Mouse (Mus musculus) retina, adult 2 months (tissue): ENCODE data around the gene Grik3.

Experiments used
- DNase-seq: peaks from one replicate; pipeline ENCODE4 v3.0.0-alpha.2; 2012; ENCODE audit warnings: low read depth, low spot score

Grik3 gene

DNA sequence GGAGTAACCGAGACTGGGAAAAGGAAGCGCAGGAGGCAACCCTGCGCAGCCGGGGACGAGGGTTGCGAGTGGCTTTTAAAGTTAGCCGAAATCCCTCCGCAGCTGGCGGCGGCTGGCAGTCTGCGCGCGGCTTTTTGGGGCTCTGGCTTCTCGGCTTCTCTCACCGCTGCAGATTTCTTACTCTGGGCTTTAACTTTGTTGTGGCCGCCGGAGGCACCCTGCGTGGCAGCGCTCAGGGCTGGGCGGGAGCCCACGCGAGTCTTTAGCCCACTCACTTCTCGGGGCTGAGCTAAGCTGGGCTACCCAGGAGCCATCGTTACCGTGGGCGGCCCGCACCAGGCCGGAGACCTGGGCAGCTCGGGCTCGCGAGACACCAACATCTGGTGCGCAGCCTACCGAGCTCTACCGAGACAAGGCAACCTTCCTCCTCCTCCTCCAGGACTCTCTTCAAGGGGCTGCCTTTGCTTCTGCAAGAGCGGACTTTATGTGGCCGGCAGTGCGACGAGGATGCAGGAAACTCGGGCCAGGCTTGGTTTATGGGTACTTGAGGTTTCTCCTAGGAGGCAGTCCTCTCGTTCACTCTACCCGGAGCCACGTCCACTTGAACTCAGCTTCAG, 1.1 kb downstream of the Grik3 start:
- no peak for DNase-seq

DNA sequence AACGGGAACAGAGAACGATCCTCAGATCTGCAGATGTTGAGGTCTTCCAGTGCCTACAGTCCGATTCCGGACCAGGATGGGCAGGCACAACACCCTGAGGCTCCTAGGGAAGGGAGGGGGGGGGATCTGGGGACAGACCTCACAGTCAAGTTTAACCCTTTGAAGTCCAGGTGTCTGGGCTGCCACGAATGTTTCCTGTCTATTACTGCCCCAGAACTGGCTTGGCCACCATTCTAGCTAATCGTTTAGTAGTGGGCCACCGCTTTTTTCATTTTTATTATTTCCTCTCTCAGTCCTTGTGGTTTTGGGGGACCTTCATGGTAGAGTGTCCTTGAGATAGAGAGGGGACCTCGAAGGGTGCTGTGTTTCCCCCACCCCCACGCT, 1.6 kb downstream of the Grik3 start:
- DNase-seq = no peak

DNA sequence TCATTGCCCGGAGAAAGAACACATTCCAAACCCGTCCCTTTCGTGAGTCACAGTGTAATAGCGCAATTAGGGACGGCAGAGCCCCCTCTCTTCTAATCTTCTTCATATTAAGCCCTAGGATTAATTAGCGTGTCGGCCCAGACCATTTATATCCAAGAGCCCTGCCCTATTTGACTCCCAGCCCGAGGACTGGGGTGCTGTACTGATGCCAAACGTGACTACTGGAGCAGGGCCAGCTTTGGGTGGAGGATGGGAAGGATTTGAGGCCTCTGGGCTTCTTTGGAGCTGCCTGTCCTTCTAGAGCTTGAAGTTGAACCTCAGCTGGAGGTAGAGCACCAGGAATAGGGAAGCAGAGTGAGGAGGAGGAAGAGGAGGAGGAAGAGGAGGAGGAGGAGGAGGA, 2.2 kb downstream of the Grik3 start:
- no peak for DNase-seq

DNA sequence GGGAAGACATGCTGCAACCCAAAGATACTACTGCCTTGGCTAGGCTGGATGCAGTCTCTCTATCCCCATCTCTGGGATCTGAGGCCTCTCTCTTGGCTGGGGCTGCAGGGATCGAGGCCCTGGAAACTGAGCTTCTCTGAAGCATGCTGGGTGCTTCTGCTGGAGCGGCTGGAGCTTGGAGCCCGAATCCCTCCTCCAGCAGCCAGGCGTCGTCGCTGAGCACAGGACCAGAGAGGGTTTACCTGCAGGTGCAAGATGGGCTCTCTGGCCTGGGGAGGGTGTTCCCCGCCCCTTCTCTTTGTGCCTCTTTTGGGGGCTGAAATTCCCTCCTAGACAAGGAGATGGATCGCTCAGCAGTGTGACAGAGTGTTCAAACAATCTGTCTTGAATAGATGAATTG, 2.6 kb downstream of the Grik3 start:
- DNase-seq = no peak

DNA sequence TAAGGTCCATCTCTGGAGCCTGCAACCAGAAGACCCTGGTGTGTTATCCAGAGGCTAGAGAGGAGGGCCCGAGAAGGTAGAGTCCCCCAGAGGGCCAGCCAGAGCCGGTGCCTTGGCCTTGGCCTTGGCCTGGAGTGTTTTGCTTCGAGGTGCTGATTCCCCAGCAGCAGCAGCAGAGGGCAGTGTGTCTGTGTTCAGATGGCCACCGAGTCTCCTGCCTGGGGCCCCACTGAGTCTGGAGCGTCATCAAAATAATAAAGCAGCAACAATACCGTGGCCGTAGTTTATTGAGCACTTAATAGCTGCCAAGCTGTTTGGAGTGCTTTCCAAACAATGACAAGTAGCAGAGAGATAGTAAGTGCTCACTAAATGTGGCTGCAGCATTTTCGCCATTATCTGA, 5.0 kb downstream of the Grik3 start:
- no peak for DNase-seq

DNA sequence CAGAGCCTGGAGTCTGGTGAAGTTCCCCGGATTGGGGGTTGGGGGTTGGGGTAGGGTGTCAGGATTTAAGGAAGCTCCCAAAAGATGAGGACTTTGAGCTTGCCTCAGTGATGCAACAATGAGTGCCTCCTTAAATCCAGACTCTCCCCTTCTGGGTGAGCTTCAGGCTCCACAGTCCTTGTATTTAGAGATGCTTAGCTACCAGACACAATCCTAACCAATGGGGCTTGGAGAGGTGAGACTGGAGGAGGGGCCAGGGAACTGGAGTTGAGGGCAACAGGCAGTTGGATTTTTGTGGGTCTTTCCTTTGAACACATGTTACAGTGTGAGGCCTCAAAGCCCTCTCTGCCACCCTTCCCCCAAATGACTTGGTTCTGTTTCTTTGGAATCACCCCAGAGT, 6.5 kb downstream of the Grik3 start:
- DNase-seq = no peak

DNA sequence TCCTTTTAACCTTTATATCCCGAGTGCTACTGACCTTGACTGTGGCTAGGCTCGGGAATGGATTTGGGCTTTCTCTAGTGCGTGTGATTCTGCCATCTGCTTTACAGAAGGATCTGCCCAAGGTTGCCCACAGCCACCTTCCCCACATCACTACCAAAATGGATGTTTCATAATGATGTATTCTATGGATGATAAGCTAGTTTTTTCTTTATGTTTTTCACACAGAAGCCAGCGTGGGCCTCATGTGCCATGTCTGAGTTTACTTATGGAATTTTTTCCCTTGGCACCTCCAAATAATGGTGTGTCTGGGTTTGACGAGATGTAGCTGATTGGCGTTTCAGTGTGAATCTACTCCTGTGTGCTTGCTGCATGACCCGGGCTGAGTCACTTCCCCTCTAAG, 7.0 kb downstream of the Grik3 start:
- no peak for DNase-seq

DNA sequence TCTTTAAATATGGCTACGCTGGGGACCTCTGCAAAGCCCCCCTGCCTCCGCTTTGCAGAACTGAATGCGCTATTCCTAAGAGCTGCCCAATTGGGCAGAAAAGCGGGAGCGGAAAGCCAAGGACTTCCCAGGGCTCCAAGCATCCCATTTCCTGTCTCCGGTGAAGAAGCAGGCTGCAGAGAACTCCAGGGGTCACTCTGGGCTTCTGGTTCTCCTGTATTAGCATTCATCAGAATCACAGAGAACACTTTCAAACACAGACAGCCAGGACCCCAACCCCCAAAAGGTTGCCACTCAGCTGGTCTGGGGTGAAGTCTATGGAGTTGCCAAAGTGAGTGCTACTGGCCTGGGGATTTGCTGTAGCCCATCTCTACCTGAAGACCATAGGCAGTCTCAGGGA, 8.4 kb downstream of the Grik3 start:
- DNase-seq = no peak

DNA sequence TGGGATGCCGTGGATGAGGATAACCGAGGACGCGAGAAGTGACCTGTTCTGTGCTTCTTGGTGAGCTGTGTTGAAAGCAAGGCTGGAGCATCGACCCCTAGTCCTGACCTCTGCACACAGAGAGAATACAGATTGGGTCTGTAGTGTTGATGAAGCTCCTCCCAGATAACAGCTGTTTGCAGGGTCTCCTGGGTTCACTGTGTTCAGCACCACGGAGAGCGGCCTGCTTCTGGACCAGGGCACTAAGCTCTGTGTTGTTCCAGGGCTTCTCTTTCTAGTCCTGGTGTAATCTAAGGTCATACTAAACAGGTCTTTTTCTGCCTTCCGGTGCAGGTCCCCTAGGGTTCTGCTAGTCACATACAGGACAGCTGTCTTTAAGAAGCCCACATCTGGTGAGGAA, 12.4 kb downstream of the Grik3 start:
- no peak for DNase-seq

DNA sequence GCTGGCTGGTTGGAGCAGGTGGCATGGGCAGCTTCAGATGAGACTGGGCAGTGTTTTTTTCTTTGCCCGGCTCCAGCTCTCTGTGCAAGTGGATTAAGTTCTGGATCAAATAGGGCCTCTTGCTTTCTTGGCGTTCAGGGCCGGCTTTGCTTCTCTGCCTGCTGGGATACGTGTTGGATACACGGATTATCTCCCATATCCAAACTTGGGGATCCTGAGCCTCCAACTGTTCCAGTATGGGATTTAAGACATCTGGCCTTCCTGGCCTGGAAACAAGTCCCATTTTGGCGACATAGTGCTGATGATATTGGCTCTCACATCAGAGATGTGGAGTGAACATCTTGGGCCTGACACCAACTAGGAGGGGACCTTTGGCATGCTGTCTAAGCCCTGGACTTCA, 21.9 kb downstream of the Grik3 start:
- DNase-seq = no peak

DNA sequence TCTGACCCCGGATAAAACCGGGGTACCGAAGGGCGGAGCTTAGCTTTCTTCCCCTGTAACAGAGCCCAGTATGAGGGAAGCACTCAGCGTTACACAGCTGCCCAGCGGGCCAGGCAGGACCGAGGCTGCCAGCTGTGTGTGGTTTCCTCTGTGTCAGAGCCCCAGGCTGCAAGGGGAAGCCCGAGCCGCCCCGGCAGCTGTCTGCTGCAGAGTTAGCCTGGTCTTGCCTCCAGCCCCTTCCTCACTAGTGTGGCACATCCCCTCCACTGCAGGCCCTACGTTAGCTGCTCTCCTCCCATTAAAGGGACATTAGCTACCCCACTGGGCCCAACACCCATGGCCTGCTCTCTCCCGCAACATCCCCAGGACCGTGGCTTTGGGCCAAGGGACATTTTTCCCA, 25.1 kb downstream of the Grik3 start:
- no peak for DNase-seq

DNA sequence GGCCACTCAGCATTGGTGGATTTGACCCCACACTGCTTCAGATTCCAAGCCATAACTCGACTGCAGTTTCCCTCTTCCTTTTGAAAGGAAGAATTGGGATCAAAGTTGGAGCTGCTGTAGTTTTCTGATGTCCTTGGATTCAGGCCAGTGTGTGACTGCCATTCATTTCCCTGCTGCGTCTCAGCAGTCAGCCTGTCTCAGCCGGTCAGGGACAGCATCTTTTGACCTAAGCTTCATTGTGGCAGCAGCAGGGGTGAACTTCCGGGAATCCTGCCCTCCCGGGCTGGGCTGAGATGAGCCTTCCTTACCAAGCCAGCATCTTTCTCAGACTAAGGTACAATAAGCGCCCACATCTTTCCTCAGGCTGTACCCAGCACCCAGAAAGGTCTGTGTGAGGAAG, 26.1 kb downstream of the Grik3 start:
- DNase-seq = no peak

DNA sequence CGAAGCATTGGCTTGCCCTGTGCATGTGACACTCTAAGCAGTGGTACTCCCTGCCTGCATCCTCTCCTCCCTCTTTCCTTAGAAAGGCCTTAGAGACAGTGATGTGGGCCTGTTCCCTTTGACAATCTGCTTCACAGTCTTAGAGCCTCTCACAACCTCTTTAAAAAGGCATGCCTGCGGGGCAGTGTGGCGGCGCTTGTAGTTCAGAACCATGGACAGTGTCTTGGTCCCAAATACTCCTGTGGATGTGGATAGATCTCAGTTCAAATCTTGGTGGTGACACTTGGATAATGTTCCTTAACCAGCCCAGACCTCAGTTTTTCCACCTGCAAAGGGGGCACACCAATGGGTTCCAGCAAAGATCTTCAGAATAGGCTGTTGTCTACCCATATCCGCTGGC, 28.4 kb downstream of the Grik3 start:
- DNase-seq = no peak

DNA sequence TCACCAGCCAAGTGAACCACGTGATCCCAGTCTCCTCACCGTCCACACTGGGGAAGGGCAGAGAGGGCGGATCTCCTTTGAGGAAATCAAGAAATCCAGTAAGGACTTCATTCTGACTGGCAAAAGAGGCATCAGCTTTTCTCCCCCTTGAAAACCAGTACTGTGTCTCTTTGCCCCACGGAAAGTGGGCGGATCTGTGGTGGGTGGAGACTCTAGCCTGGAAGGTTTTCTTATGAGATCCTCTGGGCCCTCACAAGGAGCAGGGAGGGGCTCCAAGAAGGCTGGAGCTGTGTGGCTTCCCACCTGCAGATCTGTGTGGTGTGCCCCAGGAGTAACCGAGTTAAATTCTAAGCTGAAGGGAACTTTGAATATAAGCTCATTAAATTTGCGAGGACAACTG, 32.4 kb downstream of the Grik3 start:
- no peak for DNase-seq

DNA sequence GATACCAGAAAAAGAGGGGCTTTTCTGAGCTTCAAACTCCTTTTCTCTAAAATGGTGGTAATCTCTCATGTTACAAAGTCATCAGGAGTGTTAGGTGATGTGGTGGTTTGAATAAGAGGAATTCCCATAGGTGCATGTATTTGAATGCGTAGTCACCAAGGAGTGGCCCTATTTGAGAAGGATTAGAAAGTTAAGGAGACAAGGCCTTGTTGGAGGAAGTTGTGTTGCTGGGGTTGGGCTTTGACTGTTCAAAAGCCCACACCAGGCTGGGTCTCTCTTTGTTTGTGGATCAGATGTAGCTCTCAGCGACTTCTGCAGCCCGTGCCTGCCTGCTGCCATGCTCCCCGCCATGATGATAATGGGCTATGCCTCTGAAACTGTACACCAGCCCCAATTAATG, 34.8 kb downstream of the Grik3 start:
- no peak for DNase-seq

DNA sequence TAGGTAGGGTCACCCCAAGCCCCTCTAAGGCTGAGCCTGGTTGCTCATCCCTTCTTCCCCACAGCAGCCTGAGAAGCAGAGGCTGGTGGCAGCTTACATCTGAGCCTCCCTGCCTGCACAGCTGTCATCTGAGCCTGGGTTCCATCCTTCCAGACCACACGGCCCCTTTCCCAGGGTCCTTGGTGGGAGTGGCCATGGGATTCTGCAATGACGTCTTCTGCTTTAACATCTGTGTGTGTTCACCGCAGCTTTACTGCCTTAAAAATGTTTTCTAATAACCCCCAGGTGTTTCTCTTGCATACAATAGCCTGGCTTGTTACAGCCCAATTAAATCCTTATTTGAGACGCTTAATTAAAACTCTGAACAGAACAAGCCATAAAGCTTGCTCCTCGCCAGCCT, 35.9 kb downstream of the Grik3 start:
- DNase-seq = no peak

DNA sequence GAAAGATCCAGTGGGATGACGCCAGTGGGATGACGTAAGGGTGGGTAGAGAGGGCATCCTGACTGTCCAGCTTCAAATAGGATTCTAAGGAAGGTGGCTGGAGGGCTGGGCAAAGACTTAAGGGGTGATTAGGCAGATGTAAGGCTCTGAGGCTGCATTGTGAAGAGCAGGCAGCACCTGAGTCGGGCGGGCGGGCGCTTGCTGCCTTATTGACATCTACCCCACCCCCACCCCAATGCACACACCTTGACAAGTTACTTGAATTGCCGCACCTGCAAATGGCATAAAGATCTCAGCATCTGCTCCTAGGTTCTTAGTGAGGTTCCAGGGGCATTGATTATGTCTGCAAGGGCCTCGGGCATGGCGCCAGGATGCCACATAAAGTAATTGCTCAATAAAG, 43.5 kb downstream of the Grik3 start:
- no peak for DNase-seq

DNA sequence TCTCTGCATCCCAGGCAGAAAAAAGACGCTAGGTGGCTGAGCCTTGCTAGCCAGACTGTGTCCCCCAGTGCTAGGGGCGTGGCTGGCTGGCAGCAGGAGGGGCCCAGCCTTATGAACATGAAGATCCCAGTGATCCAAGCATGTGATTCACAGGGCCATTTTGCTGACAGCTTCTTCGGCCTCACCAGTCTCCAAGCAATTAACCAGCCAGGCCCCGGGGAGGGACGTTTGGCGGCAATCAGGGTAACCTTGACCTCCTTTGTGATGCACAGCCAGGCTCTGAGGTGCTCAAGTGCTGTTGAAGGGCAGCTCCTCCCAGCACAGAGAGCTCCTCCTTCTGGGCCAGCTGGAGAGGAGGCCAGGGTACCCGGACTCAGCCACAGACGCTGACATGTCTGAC, 43.9 kb downstream of the Grik3 start:
- no peak for DNase-seq

DNA sequence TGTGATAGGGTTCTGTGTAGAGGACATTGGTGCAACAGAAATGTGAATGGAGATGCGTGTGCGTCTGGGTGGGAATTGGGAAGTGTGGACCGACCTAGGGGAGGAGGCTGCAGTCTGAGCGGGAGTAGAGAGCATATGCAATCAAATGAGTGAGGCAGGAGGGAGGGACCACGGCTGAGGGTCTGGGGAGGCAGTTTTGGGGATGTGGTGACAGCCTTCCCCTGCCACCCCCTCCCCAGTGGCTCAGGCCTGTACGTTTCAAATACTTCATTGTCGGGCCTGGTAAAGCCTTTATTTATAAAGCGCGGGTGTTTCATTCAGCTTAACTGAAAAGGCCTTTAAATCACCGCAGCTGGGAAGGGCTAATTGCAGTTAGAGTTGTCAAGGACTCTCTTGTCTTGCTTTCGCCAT, 44.5 kb downstream of the Grik3 start:
- DNase-seq = no peak

DNA sequence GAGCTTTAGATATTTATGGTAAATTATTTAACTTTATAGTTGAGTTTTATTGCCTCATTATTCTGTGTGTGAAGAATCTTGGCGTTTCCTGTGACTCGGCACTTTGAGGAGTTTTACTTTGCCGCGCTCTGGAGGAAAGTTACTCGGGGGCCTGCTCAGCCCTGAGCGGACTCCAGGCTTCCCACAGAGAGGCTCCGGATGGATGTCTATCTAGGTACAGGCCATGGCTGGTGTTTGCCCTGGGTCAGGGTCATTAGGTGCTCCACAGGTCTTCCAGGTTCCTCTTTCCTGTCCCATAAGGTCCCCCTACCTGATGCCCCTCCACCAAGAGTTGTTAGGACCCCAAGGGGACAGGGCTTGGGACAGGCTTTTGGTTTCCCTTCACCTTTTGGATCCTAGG, 45.0 kb downstream of the Grik3 start:
- DNase-seq = no peak

DNA sequence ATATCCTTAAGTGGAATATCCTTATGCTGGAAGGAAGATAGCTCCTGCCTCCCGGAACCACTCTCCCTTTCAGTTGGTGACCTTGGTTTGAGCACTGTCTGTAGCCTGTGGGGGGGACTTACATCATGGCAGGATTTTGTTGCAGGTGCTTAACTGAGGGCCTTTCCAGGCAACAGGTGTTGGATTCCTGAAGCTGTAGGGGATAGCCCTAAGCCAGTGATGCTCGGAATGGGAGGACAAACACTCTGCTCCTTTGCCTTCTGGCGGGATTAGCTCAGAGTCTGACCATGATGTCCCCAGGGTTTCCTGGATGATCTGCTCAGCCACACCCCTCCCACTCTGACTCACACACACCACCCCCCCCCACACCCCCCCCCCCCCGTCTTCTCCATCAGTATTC, 45.5 kb downstream of the Grik3 start:
- DNase-seq = no peak

DNA sequence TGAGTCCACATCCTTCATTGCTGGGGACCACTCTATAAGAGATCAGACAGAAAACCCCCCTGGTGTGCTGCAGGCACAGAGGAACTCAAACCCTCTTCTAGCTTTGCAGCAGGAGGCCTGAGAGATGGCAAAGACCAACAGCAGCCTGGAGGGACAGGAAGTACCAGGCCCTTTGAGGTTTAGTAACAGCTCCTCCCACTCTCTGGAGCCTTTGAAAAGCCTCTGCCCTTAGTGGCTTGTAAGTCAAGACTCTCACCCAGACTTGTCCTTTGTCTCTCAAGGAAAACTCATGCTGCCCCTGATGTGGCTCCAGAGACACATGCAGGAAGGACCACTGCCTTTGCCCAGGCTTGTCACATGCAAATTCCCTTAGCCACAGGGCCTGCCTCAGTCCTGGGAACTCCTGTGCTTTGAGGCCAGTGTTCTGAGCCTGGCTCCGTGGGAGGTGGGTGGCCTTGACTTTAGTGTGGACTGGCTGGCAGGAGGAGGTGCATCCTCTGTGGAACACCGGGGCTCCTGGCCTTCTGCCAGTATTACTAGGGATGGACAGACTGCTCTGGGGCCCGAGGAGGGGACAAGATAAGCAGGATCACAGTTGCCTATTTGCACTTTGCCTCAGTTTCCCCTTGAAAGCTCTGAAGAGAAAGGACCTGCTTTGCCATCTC, 47.9 kb downstream of the Grik3 start:
- no peak for DNase-seq

DNA sequence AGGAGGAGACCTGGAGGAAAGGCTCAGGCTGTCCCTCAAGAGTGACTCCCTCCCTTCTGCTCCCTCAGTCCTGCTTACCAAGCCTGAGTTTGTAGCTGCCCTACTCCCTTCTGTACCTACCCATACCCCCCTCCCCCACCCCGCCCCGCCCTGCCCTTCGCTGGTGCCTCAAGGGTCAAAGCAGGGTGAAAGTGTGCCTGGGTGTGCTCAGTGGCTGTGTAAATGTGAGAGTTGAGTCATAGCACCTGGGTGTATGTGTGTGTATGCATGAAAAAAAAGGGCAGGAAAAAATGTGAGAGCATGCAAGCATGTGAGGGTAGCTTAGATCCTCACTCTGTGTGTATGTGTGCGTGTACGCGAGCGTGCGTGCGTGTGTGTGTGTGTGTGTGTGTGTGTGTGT, 49.1 kb downstream of the Grik3 start:
- no peak for DNase-seq

DNA sequence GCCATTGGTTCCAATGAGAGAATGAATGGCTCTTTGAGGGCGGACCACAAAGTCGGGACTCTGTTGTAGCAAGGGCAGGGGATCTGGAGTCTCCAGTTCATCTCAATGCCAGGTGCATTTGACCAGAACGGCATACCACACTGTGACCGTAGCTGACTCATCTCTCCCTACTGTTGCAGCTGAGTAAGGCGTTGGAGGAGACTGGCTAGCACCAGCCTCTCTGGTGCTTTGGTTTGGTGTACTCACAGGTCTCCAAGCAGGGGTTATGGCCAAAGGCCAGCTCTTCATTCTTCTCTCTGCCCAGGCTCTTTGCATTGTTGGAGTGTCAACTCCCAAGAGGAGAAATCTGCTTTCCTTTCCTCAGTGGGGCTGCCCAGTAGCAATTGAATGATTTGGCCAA, 52.7 kb downstream of the Grik3 start:
- DNase-seq = no peak
